Mouse (Mus musculus) heart, postnatal 10 days (tissue): ENCODE measurements around the gene Gm20388. TPM values are rescaled to one million over a fixed set of nuclear protein-coding genes. Genes with fewer than 3 reads are reported as not detected.
"Not testable (repeated sequence)": the region's sequence is repeated elsewhere in the genome, so short reads cannot be mapped to it uniquely, and the experiment has no call there.

Experiments
- DNase-seq, 2 experiments: peaks; one replicate each; pipeline ENCODE4 v3.0.0; 2021
- intact Hi-C: fragments of 180-260 bp; cut with DNase I; formaldehyde crosslinking; loops from one replicate; pipeline ENCODE4 v1.15.1; 2025
- total RNA-seq, 2 experiments: library from RNA; stranded (reverse); gene quantifications; 2 replicates each; pipeline ENCODE4 v1.2.3; 2021

Gene Gm20388
- total RNA-seq, 2 experiments from 2014 or later, result 2.0 to 2.2 TPM

- intact Hi-C loops, result no loop called here
- DNase-seq, result no peak
These were observed 3104.4 kb downstream of the Gm20388 start for GRCm38 (mm10) chr8:123015074-123015473.

- DNase-seq, result no peak
- intact Hi-C loops, result no loop called here
These were observed 3106.5 kb downstream of the Gm20388 start for GRCm38 (mm10) chr8:123017143-123017542.

- intact Hi-C loops, result no loop called here
- no peak for DNase-seq
These were observed 3108.0 kb downstream of the Gm20388 start for GRCm38 (mm10) chr8:123018484-123019164.

GRCm38 (mm10) chr8:123020084-123020483 is 3109.4 kb downstream of the Gm20388 start:
- intact Hi-C loops, result no loop called here
- no peak for DNase-seq

GRCm38 (mm10) chr8:123020859-123021258 is 3110.2 kb downstream of the Gm20388 start:
- no peak for DNase-seq
- intact Hi-C loops, result no loop called here

- DNase-seq, result peak in 1 of 2 experiments; percentile 27
- intact Hi-C loops, result no loop called here
These were observed 3110.6 kb downstream of the Gm20388 start for GRCm38 (mm10) chr8:123021259-123021658.

- DNase-seq, result no peak
- intact Hi-C loops, result no loop called here
These were observed 3112.1 kb downstream of the Gm20388 start for GRCm38 (mm10) chr8:123022727-123023126.

- intact Hi-C loops, result no loop called here
- DNase-seq, result no peak
These were observed 3113.6 kb downstream of the Gm20388 start for GRCm38 (mm10) chr8:123024226-123024625.

GRCm38 (mm10) chr8:123025951-123026351 is 3115.3 kb downstream of the Gm20388 start:
- intact Hi-C loops, result no loop called here
- DNase-seq, result no peak

- intact Hi-C loops, result no loop called here
- no peak for DNase-seq
These were observed 3117.1 kb downstream of the Gm20388 start for GRCm38 (mm10) chr8:123027786-123028185.

- not testable (repeated sequence) for DNase-seq
These were observed 3119.4 kb downstream of the Gm20388 start for GRCm38 (mm10) chr8:123030091-123030490.

GRCm38 (mm10) chr8:123031321-123031978 is 3120.8 kb downstream of the Gm20388 start:
- DNase-seq, result no peak
- intact Hi-C loops, result no loop called here

More at GRCm38 (mm10) chr8:123030091-123030490, 3119.4 kb downstream of the Gm20388 start:
- intact Hi-C loops, result not testable (repeated sequence)

- no peak for DNase-seq
- intact Hi-C loops, result no loop called here
These were observed 3122.1 kb downstream of the Gm20388 start for GRCm38 (mm10) chr8:123032730-123033129.

GRCm38 (mm10) chr8:123033431-123033830 is 3122.8 kb downstream of the Gm20388 start:
- intact Hi-C loops, result no loop called here
- DNase-seq, result no peak

- intact Hi-C loops, result no loop called here
- DNase-seq, result no peak
These were observed 3123.5 kb downstream of the Gm20388 start for GRCm38 (mm10) chr8:123034171-123034570.

- intact Hi-C loops, result loop anchor here (5.0 kb wide), 1 partner anchor 35 kb away; no protein-coding TSS in a partner anchor
- DNase-seq, result peak in 1 of 2 experiments; percentile 31
These were observed 3126.3 kb downstream of the Gm20388 start for GRCm38 (mm10) chr8:123036956-123037355.

GRCm38 (mm10) chr8:123037487-123037886 is 3126.8 kb downstream of the Gm20388 start:
- no peak for DNase-seq
- intact Hi-C loops, result loop anchor here (5.0 kb wide), 1 partner anchor 35 kb away; no protein-coding TSS in a partner anchor

GRCm38 (mm10) chr8:123038351-123038750 is 3127.7 kb downstream of the Gm20388 start:
- intact Hi-C loops, result loop anchor here (5.0 kb wide), 1 partner anchor 36 kb away; no protein-coding TSS in a partner anchor
- no peak for DNase-seq

GRCm38 (mm10) chr8:123039376-123040109 is 3128.9 kb downstream of the Gm20388 start:
- no peak for DNase-seq
- intact Hi-C loops, result loop anchor here (5.0 kb wide), 2 partner anchors 37 to 63 kb away; partner anchors contain the start of gene Rpl13

- no peak for DNase-seq
- intact Hi-C loops, result loop anchor here (5.0 kb wide), 1 partner anchor 62 kb away; the partner anchor contains the start of gene Rpl13
These were observed 3129.5 kb downstream of the Gm20388 start for GRCm38 (mm10) chr8:123040110-123040650.
